Mouse (Mus musculus) small intestine, adult 2 months (tissue): ENCODE measurements around the gene Ugp2. TPM values are rescaled to one million over a fixed set of nuclear protein-coding genes. Genes with fewer than 3 reads are reported as not detected.

Experiments
- H3K27ac ChIP-seq: fragments of 200-500 bp; 2 replicates; pipeline ENCODE4 v1.5.1; 2012; ENCODE audit warnings: low read depth, low read length, control low read depth, inconsistent platforms; ENCODE audit not compliant: insufficient read depth
- H3K27me3 ChIP-seq: fragments of 200-500 bp; 2 replicates; pipeline ENCODE4 v1.6.1; 2012; ENCODE audit warnings: mild to moderate bottlenecking, moderate library complexity, low read length, inconsistent platforms; ENCODE audit not compliant: control insufficient read depth, insufficient read depth
- H3K36me3 ChIP-seq: fragments of 200-500 bp; 2 replicates; pipeline ENCODE4 v1.6.1; 2012; ENCODE audit warnings: mild to moderate bottlenecking, low read length, control low read depth, inconsistent platforms; ENCODE audit not compliant: control insufficient read depth, insufficient read depth
- H3K4me1 ChIP-seq: fragments of 200-500 bp; 2 replicates; pipeline ENCODE4 v1.6.1; 2012; ENCODE audit warnings: low read length, inconsistent platforms, mixed read lengths; ENCODE audit not compliant: control insufficient read depth, insufficient read depth, insufficient read length
- H3K4me3 ChIP-seq: fragments of 200-500 bp; 2 replicates; pipeline ENCODE4 v1.5.1; 2012; ENCODE audit warnings: low read depth, mild to moderate bottlenecking, control low read depth, inconsistent platforms, low read length, moderate library complexity
- CTCF ChIP-seq: fragments of 200-500 bp; IDR thresholded peaks from 2 replicates; pipeline ENCODE4 v1.5.1; 2012; ENCODE audit warnings: low read depth, mild to moderate bottlenecking, control low read depth, inconsistent platforms, low read length, moderate library complexity, mixed read lengths; ENCODE audit not compliant: insufficient replicate concordance, insufficient read length; ENCODE audit errors: extremely low read depth
- POLR2A ChIP-seq: fragments of 200-500 bp; IDR thresholded peaks from 2 replicates; pipeline ENCODE4 v1.6.1; 2012; ENCODE audit warnings: low read depth, mild to moderate bottlenecking, control low read depth, inconsistent platforms, low read length, moderate library complexity
- WGBS: fragments of 180-500 bp; shearing (Covaris S2); methylation state at CpG from one replicate; pipeline ENCODE4 v1.1.7; 2018; 5-methylcytosine and 5-hydroxymethylcytosine counted together
- polyA plus RNA-seq: library from polyadenylated mRNA; depleted of rRNA; stranded (reverse); fragments of >200 nt; gene quantifications from 2 replicates; pipeline ENCODE4 v1.2.3, GENCODE M21; 2012; rRNA removed

Ugp2 gene
- polyA plus RNA-seq, 1 experiment, result 1.9 TPM

DNA sequence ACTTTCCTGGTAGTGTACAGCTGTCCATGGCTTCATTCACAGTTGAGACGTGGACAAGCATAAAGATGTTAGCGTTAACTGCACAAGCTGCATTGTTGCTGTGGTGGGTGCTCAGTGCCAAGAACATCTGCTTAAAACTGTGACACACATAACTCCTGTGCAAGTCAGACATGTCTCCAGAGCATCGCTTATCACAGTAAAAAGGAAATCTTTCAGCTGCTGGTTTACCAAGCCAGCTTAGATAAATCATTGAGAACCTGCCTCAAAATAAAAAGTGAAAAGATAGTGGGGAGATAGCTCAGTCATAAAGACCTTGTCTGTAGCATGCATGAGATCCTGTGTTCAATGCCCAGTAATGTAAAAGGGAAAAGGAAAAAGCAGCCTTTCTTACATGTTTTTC is 84.6 kb downstream of the Ugp2 start:
- 92% methylated on average over 3 of the region's 3 CpGs for WGBS
- Histone ChIP-seq H3K4me3 (no peak overlapping the region), H3K4me1 (no peaks in the 10 kb centered on the region), H3K36me3 (peaks cover 6% of the 10 kb centered on the region), H3K27ac (no peak overlapping the region), H3K27me3 (no peaks in the 10 kb centered on the region)
- TF ChIP-seq CTCF, result no peak
- no peak for TF ChIP-seq POLR2A

DNA sequence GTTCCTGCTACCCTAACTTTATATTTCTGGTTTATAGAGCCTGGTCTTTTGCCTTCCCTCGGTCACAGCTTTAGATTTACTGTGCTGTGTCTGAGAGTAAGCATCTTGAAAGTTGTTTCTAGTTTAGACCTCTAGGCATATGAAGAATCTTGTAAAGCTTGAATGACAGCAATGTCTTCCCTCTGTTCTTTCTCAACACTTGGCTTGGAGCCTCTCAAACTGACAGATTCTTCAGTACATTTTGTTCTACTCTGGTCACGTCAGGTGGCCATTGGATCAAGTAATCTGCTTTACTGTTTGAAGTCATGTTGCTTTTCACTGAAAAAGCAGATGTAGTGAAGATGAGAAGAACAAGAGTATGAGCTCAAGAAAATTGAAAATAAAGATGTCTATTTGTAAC is 94.8 kb downstream of the Ugp2 start:
- Histone ChIP-seq H3K36me3 (peaks cover 34% of the 10 kb centered on the region), H3K27me3 (no peaks in the 10 kb centered on the region), H3K27ac (no peak overlapping the region), H3K4me1 (no peaks in the 10 kb centered on the region), H3K4me3 (no peak overlapping the region)
- no peak for TF ChIP-seq CTCF
- TF ChIP-seq POLR2A, result no peak
- 92% methylated on average over 2 of the region's 2 CpGs for WGBS

Other genes starting within 250 kb of the Ugp2 start
- 4.4 and 9.8 TPM in 2 replicates for gene Vps54, start 131.9 kb downstream of the Ugp2 start, polyA plus RNA-seq
- gene Wdpcp, start 201.0 kb upstream of the Ugp2 start, polyA plus RNA-seq, result 1.1 and 1.5 TPM in 2 replicates
- 91.2 and 261 TPM in 2 replicates for gene Mdh1, start 201.2 kb upstream of the Ugp2 start, polyA plus RNA-seq